Mouse (Mus musculus): ENCODE data around the gene Sun2.

Gene Sun2

GRCm38 (mm10) chr15:79755977-79756625 is 13.8 kb upstream of the Sun2 start:
- no peak for DNase-seq (ENCODE audit: low spot score)

DNA sequence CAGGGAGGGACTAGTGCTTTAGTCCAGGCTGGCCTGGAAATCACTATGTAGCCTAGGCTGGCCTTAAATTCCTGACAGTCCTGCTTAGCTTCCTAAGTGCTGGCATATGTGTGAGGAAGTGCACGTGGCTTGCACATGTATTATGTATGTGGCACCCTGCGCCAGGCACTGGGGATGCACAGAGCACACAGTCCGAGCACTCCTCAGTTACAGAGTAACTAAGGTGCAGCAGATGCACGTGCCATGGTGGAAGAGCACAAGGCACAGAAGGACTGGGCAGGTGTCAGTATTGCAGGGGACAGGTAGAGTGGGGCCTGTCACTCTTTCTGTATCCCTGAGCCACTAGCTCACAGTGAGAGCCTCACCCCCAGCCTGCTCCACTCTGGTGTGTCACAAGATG is 12.8 kb upstream of the Sun2 start:
- no peak for DNase-seq (ENCODE audit: low spot score)

DNA sequence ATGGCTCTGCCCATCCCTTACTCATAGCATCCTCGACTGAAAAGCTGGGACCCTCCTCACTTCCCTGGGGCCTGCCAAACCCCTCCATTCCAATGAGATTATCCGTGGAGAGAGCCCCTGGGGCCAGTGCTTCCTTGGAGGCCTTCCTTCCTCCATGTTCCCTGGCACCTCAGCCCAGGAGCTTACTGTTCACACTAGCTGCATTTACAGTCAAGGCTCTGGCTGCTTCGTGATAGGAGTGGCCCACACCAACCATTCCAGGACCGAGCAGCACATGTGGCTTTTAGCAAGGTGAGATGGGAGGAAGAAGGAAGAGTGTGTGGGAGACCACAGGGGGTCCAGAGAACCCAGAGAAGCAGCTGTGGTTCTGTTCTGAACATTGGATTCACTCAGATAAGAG is 11.5 kb upstream of the Sun2 start:
- no peak for DNase-seq (ENCODE audit: low spot score)

DNA sequence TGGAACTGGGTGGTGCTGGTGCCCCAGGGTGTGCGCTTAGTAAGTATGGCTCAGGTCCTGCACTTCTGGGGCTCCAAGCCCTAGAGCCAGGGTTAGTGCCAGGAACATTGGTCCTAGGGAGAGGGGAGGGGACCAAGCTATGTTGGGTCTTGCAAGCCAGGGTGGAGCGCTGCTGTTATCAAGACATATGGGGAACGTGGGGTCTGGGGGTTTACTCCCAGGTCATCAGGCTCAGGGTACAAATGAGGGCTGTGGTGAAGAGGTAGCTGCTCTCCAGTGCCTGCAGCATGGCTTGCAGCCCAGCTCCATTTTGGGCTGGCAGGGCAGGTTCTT is 11.1 kb upstream of the Sun2 start:
- no peak for DNase-seq (ENCODE audit: low spot score)

GRCm38 (mm10) chr15:79752742-79753419 is 10.5 kb upstream of the Sun2 start:
- DNase-seq (ENCODE audit: low spot score) = peak; percentile 77

DNA sequence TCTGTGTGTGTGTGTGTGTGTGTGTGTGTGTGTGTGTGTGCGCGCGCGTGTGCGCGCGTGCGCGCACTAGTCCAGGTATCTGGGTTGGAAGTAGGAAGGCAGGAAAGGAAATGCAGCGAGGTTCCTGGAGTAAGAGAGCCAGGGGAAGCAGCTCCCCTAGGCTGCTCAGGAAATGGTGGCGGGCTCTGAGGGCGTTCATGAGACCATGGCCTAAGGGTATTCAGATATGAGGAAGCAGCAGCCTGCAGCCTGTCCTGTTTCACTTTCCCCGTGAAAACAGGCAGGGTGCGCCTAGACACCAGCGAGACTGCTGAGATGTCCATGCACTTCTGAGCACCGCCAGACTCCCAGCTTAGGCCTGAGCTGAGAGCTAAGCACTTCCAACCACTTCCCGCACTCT is 9.4 kb upstream of the Sun2 start:
- DNase-seq (ENCODE audit: low spot score) = no peak

DNA sequence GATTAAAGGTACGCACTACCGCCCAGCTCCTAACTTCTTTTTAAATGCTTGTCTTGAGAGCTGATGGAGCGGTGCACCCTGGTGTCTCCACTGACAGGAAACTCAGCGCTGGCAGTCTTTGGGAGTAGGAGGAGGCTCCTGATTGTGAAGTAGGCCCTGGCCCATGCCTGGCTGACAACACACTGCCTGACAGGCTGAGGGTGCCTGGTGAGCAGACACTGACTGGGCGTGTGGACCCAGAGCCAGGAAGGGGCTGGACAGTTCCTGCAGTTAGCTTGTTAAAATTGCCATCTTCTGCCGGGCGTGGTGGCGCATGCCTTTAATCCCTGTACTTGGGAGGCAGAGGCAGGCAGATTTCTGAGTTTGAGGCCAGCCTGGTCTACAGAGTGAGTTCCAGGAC is 7.9 kb upstream of the Sun2 start:
- DNase-seq (ENCODE audit: low spot score) = no peak

- no peak for DNase-seq (ENCODE audit: low spot score)
Observed at GRCm38 (mm10) chr15:79749162-79749561, 6.8 kb upstream of the Sun2 start.

GRCm38 (mm10) chr15:79747998-79748397 is 5.7 kb upstream of the Sun2 start:
- no peak for DNase-seq (ENCODE audit: low spot score)

- DNase-seq (ENCODE audit: low spot score) = no peak
Observed at GRCm38 (mm10) chr15:79745883-79746282, 3.5 kb upstream of the Sun2 start.

DNA sequence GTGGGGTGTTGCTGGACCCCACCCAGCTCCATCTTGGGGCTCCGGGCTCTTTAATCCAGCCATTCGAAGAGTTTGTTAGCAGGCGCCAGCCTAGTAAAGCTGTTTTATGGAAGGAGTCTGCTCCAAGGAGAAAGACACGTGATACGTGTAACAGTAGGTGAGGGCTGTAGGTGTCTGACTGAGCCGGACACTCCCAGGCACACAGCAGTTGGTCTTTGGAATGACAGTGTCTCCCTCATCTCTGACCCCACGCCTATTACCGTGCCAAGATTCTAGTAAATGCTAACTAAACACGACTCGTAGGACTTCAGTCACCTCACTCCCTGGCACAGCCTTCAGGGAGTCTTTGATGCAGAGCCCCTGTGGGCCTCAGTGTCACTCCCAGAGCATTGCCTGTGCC is 3.0 kb upstream of the Sun2 start:
- no peak for DNase-seq (ENCODE audit: low spot score)

DNA sequence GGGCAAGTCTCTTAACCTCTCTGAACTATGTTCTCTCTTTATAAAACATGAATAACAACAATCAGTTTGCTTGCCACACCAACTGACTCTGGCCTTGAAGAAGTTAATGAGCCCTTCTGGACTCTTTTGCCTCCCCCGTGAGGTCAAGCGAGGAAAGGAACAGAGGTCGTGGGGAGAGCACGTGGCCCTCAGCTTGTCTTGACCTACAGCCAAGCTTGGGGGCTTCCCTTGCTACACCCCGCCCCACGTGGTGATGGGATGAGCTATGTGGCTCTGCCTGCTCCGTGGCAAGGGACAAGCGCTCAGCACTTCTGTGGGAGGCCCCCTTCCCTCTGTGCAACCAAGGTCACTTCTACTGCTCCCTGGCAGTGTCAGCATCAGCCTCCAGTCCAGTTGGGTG is 2.4 kb upstream of the Sun2 start:
- DNase-seq (ENCODE audit: low spot score) = no peak

- no peak for DNase-seq (ENCODE audit: low spot score)
Observed at GRCm38 (mm10) chr15:79744001-79744400, 1.7 kb upstream of the Sun2 start.

- DNase-seq (ENCODE audit: low spot score) = no peak
Observed at GRCm38 (mm10) chr15:79742706-79743023, 329 bp upstream of the Sun2 start.

- DNase-seq (ENCODE audit: low spot score) = no peak
Observed at GRCm38 (mm10) chr15:79741173-79741858, 1.0 kb downstream of the Sun2 start.

GRCm38 (mm10) chr15:79740739-79741138 is 1.6 kb downstream of the Sun2 start:
- DNase-seq (ENCODE audit: low spot score) = no peak

DNA sequence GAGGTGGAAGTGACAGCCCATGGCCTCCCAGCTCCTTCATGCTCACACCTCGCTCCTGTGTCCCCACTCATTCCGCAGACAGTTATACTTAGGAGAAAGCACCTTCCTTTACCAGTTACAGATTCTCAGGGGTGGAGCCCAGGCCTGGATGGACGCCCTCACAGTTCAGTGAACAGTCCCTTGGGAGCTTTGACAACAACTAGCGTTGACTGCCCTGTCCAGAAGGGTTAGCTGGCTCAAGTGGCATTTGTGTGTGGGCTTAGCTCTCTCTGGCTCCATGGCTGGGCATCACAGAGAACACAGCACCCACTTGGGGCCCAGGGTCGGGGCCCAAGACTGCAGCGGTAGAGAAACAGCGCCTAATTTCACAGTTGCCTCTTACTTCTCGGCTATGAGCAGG is 8.0 kb downstream of the Sun2 start:
- no peak for DNase-seq (ENCODE audit: low spot score)

DNA sequence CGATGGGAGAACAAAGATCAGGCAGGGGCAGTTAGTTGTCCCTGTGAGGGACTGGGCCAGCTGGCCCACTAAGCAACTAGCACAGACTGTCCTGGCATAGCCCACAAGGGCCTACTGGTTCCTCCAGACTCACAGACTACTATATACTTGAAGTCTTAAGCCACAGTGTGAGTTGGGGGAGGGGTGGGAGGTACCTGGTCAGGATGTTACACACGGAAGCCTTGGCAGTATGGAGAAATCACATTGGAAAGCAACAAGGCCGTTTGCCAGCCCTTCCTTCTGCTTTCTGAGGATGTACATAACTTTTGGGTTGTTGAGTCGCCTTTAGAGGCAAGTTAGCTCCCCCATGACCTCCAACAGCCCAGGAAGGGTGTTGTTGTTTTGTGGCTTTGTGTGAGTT is 8.7 kb downstream of the Sun2 start:
- no peak for DNase-seq (ENCODE audit: low spot score)

GRCm38 (mm10) chr15:79733192-79733591 is 9.1 kb downstream of the Sun2 start:
- DNase-seq (ENCODE audit: low spot score) = no peak

DNA sequence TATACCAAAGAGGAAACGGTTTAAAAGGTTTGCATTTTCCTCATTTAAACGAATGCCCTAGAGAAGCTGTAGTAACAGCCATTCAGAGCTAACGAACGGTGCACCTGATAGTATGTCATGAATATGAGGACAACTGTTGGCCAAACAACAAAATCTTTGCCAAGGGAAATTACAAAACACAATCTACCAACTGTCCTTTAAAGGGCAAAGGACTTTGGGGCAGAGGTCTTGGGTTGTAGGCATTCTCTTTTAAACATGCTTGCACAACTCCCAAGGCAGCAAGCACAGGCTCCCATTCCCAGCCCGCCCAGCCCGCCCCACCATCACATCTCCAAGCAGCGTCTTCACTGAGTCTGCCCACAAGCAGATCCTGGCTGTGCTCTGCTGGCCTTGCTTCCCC is 10.8 kb downstream of the Sun2 start:
- DNase-seq (ENCODE audit: low spot score) = no peak

GRCm38 (mm10) chr15:79728731-79729388 is 13.5 kb downstream of the Sun2 start:
- DNase-seq (ENCODE audit: low spot score) = no peak

- DNase-seq (ENCODE audit: low spot score) = no peak
Observed at GRCm38 (mm10) chr15:79728311-79728710, 14.0 kb downstream of the Sun2 start.

DNA sequence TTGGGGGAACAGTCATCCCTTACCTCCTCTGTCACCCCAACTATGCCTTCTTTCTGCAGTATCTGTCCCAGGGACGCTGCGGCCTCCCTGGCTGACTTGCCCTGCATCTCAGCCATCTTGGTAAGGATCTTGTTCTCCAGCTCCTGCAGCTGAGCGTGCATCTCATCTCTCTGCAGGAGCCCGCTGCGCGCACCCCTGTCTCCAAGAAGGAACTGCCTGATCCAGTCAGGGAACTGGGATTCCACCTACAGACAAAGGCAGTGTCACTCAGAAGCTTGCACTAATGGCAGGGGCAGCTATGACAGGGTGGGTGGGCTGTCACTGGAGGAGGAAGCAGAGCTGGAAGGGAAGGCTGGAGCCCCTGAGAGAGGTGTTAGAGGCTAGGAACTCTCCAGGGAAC is 14.5 kb downstream of the Sun2 start:
- no peak for DNase-seq (ENCODE audit: low spot score)

Measured in ovary, postnatal 14 days (tissue).